Mouse (Mus musculus) stomach, postnatal 0 days (tissue): ENCODE data around the gene Pdzd4. TPM values are rescaled to one million over a fixed set of nuclear protein-coding genes. Genes with fewer than 3 reads are reported as not detected.

Experiments used
- ATAC-seq: fragments of 200-750 bp; cut with Nextera tagmentation; 2 replicates; pipeline ENCODE4 v1.8.0; 2017; ENCODE audit not compliant: low FRiP score, low TSS enrichment
- DNase-seq: peaks from one replicate; pipeline ENCODE4 v3.0.0-alpha.2; 2016; ENCODE audit warnings: low spot score
- H3K27ac ChIP-seq: fragments of 300-500 bp; sonication (generic); replicated peaks from 2 replicates; pipeline ENCODE4 v1.5.1; 2014; ENCODE audit warnings: mild to moderate bottlenecking, control low read depth
- H3K27me3 ChIP-seq: fragments of 300-500 bp; sonication (generic); 2 replicates; pipeline ENCODE4 v1.6.1; 2014; ENCODE audit warnings: low read length; ENCODE audit not compliant: control insufficient read depth, insufficient read depth
- H3K36me3 ChIP-seq: fragments of 300-500 bp; sonication (generic); 2 replicates; pipeline ENCODE4 v1.6.1; 2014; ENCODE audit warnings: low read length, mixed read lengths; ENCODE audit not compliant: control insufficient read depth, insufficient read depth
- H3K4me1 ChIP-seq: fragments of 300-500 bp; sonication (generic); replicated peaks from 2 replicates; pipeline ENCODE4 v1.6.1; 2014; ENCODE audit warnings: antibody characterized with exemption; ENCODE audit not compliant: control insufficient read depth, insufficient read depth
- H3K4me2 ChIP-seq: fragments of 300-500 bp; sonication (generic); replicated peaks from 2 replicates; pipeline ENCODE4 v1.6.1; 2014; ENCODE audit warnings: low read depth, mild to moderate bottlenecking, control low read depth, moderate library complexity
- H3K4me3 ChIP-seq: fragments of 300-500 bp; sonication (generic); 2 replicates; pipeline ENCODE4 v1.5.1; 2014; ENCODE audit warnings: low read depth, low read length, control low read depth
- H3K9ac ChIP-seq: fragments of 300-500 bp; sonication (generic); 2 replicates; pipeline ENCODE4 v1.6.1; 2014; ENCODE audit warnings: mild to moderate bottlenecking, low read length, control low read depth, mixed read lengths
- H3K9me3 ChIP-seq: fragments of 300-500 bp; sonication (generic); 2 replicates; pipeline ENCODE4 v1.6.1; 2016; ENCODE audit warnings: low read length; ENCODE audit not compliant: control insufficient read depth
- CTCF ChIP-seq: IDR thresholded peaks from 2 replicates; pipeline ENCODE4 v1.5.1; 2016; ENCODE audit warnings: antibody characterized with exemption, low read depth, mild to moderate bottlenecking, moderate library complexity
- EP300 ChIP-seq: optimal IDR thresholded peaks from 2 replicates; pipeline ENCODE3; 2016; ENCODE audit warnings: antibody characterized with exemption
- WGBS: fragments of 180-500 bp; shearing (Covaris S2); extraction: QIAGEN DNeasy Blood & Tissue Kit; methylation state at CpG from one replicate; pipeline ENCODE4 v1.1.7; 2014; 5-methylcytosine and 5-hydroxymethylcytosine counted together
- polyA plus RNA-seq: library from polyadenylated mRNA; unstranded; fragments of >200 nt; fragmentation: Nextera tagmentation; extraction: Ambion mirVana; gene quantifications from 2 replicates; pipeline ENCODE4 v1.2.1, GENCODE M21; 2015

The Pdzd4 gene
- polyA plus RNA-seq, 1 experiment from 2014 or later = 0.38 TPM

DNA sequence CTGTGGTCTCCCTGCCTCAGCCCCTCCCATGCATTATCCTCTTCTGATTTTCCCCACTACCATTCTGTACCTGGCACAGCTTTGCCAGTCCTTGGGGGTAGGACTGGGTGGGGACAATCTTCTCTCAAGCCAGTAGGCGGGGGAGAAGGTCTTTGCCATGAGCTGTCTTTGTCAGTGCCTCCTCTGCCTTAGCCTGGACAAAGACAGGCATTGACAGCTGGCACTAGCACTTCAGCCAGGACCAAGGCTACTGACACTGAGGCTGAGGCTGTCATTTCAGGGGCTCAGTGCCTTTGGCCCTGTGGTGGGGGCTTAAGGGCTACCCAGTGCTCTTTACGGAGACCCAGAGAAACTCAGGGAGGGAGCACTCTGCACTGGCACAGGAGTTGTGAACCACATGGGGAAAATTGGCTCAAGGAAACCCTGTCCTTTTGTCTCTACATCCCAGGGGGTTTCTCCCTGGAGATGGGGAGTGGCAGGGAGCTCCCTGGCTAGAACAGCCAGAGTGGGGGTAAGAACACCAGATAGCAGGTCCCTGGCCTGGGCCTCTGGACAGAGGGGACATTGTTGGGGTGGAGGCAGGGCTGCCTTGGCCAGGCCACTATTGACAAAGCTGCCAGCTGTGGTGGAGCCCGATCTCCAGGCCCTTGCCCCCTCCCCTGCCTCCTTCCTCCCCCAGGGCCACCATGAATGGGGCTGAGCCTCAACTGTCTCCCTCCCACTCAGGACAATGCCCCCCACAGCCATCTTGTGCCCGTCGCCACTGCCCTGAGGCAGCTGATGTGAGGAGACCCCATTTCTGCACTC is 68.2 kb downstream of the Pdzd4 start, which contains the start of gene Plxnb3:
Gene Plxnb3, plus strand, starts transcription at position 757 of the 807 bp plus-strand sequence.
- no peak for TF ChIP-seq EP300
- TF ChIP-seq CTCF = no peak
- no peak for DNase-seq
- Histone ChIP-seq H3K9me3 (no peaks in the 10 kb centered on the region), H3K4me2 (no peak within 1 kb of the TSS), H3K4me1 (no peaks in the 10 kb centered on the region), H3K9ac (no peak within 1 kb of the TSS), H3K27me3 (no peaks in the 10 kb centered on the region), H3K4me3 (no peak within 1 kb of the TSS), H3K27ac (no peak within 1 kb of the TSS), H3K36me3 (no peaks in the 10 kb centered on the region)
- WGBS = 77% methylated on average over 5 of the region's 5 CpGs
- no peak for ATAC-seq

DNA sequence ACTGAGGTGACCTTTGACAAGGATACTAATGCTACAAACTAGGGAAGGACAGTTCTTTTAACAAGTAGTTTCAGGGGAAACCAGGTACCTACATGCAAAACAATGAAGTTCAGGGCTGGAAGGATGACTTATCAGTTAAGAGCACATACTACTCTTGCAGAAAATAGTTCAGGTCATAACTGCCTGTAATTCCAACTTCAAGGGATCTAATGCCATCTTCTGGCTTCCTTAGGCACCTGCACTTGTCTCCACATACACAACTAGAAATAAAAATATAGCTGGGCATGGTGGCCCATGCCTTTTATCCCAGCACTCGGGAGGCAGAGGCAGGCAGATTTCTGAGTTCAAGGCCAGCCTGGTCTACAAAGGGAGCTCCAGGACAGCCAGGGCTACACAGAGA is 75.8 kb downstream of the Pdzd4 start:
- Histone ChIP-seq H3K9me3 (no peaks in the 10 kb centered on the region), H3K27me3 (no peaks in the 10 kb centered on the region), H3K4me2 (no peak overlapping the region), H3K9ac (no peak overlapping the region), H3K27ac (no peak overlapping the region), H3K4me1 (no peaks in the 10 kb centered on the region), H3K4me3 (no peak overlapping the region), H3K36me3 (no peaks in the 10 kb centered on the region)
- DNase-seq (no peak), ATAC-seq (no peak)
- 90% methylated on average over 1 of the region's 1 CpGs for WGBS
- no peak for TF ChIP-seq EP300
- TF ChIP-seq CTCF = no peak; the same call in 1 of the 2 replicates

DNA sequence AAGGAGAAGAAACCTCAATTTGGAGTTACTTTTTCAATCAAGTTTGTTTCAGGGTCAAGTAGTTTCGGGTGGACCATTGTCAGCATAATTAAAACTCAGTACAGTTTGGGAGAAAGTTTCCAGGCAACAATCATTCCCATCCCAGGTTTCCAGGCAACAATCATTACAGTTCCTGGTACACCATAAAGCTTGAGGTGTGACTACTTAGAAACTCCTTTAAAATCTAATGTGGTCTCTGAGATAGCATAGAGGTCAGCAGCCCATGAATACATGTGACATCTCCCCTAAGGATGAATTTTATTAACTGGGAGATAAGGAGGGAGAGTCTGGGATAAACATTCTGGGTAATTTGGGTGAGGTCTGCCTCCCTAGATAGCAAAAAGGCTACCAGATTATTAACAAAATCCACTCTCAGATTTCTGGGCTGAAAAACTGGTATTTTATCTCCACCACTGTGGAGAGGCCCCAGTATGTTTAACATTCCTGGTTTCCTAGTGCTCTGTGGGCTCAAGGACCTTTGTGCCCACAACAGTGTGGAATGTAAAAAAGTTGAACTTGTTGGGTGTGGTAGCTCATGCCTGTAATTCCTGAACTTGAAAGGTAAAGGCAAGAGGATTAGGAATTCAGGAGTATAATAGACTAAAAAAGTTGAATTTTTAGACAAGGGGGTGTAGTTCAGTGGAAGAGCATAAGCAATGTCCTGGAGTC is 79.8 kb downstream of the Pdzd4 start:
- no peak for TF ChIP-seq CTCF
- Histone ChIP-seq H3K4me1 (no peaks in the 10 kb centered on the region), H3K27me3 (no peaks in the 10 kb centered on the region), H3K9ac (no peak overlapping the region), H3K4me3 (no peak overlapping the region), H3K4me2 (no peak overlapping the region), H3K9me3 (no peaks in the 10 kb centered on the region), H3K36me3 (no peaks in the 10 kb centered on the region), H3K27ac (no peak overlapping the region)
- no peak for DNase-seq
- WGBS = 65% methylated on average over 1 of the region's 1 CpGs
- ATAC-seq = peak; percentile 49; the same call in 1 of the 2 replicates

Other genes with a start within 250 kb of the Pdzd4 start
- gene Dusp9, start 185.6 kb downstream of the Pdzd4 start, polyA plus RNA-seq = 8.2 and 8.9 TPM in 2 replicates
- 19.3 and 24.5 TPM in 2 replicates for gene Pnck, start 164.9 kb downstream of the Pdzd4 start, polyA plus RNA-seq
- gene Slc6a8, start 151.8 kb downstream of the Pdzd4 start, polyA plus RNA-seq = 7.5 and 9.2 TPM in 2 replicates
- gene Bcap31, start 108.8 kb downstream of the Pdzd4 start, polyA plus RNA-seq = 270 and 283 TPM in 2 replicates
- gene Abcd1, start 108.4 kb downstream of the Pdzd4 start, polyA plus RNA-seq = 9.3 and 9.4 TPM in 2 replicates
- 0.30 and 0.36 TPM in 2 replicates for gene Plxnb3, start 67.9 kb downstream of the Pdzd4 start, polyA plus RNA-seq
- gene Srpk3, start 50.6 kb downstream of the Pdzd4 start, polyA plus RNA-seq = 2.2 and 2.6 TPM in 2 replicates
- gene Idh3g, start 38.1 kb downstream of the Pdzd4 start, polyA plus RNA-seq = 130 and 133 TPM in 2 replicates
- 372 and 400 TPM in 2 replicates for gene Ssr4, start 37.9 kb downstream of the Pdzd4 start, polyA plus RNA-seq
- 0.42 and 0.67 TPM in 2 replicates for gene Avpr2, start 67.1 kb upstream of the Pdzd4 start, polyA plus RNA-seq
- 3.9 and 5.8 TPM in 2 replicates for gene L1cam, start 71.1 kb upstream of the Pdzd4 start, polyA plus RNA-seq
- 1.2 TPM in 2 replicates for gene Arhgap4, start 96.9 kb upstream of the Pdzd4 start, polyA plus RNA-seq
- 82.6 and 88.2 TPM in 2 replicates for gene Naa10, start 97.0 kb upstream of the Pdzd4 start, polyA plus RNA-seq
- 19.2 and 19.7 TPM in 2 replicates for gene Renbp, start 105.9 kb upstream of the Pdzd4 start, polyA plus RNA-seq
- 16.1 and 16.5 TPM in 2 replicates for gene Hcfc1, start 141.4 kb upstream of the Pdzd4 start, polyA plus RNA-seq
- 37.6 and 39.5 TPM in 2 replicates for gene Irak1, start 198.9 kb upstream of the Pdzd4 start, polyA plus RNA-seq